Mouse (Mus musculus) Patski (cell line): Measurements from ENCODE around the gene Rgs9. TPM values are rescaled to one million over a fixed set of nuclear protein-coding genes. Genes with fewer than 3 reads are reported as not detected.
"Not testable (repeated sequence)": the region's sequence is repeated elsewhere in the genome, so short reads cannot be mapped to it uniquely, and the experiment has no call there.

ENCODE experiments used
- ATAC-seq: fragments of 100-300 bp; one replicate; pipeline ENCODE4 v1.8.0; 2021
- CTCF ChIA-PET: fragments of 350-600 bp; sonication (Branson Sonifier 250); formaldehyde crosslinking; loops from one replicate; lab custom pipeline; 2022; ENCODE audit warnings: inconsistent platforms; lab: Charles Lee
- POLR2A ChIA-PET: fragments of 350-600 bp; sonication (Branson Sonifier 250); formaldehyde crosslinking; loops from one replicate; lab custom pipeline; 2022; ENCODE audit warnings: antibody characterized with exemption, inconsistent platforms; lab: Charles Lee
- DNase-seq: peaks from one replicate; pipeline ENCODE4 v3.0.0-alpha.2; 2011; ENCODE audit warnings: low read depth, low spot score
- H3K27me3 ChIP-seq: fragments of 371-371 bp; one replicate; pipeline ENCODE4 v1.5.1; 2021
- CTCF ChIP-seq: fragments of 100-300 bp; IDR thresholded peaks from one replicate; pipeline ENCODE4 v1.5.1; 2021
- in situ Hi-C: fragments of 300-500 bp; cut with MboI; formaldehyde crosslinking; loops from 3 replicates; pipeline ENCODE4 v1.11.1; 2018; ENCODE audit warnings: low pct_unique_long_range_greater_than_20kb, mixed read lengths
- polyA plus RNA-seq: library from polyadenylated mRNA; unstranded; gene quantifications from one replicate; pipeline ENCODE4 v1.2.3, GENCODE M21; 2021

Rgs9 gene
- 3.3 TPM for polyA plus RNA-seq

DNA sequence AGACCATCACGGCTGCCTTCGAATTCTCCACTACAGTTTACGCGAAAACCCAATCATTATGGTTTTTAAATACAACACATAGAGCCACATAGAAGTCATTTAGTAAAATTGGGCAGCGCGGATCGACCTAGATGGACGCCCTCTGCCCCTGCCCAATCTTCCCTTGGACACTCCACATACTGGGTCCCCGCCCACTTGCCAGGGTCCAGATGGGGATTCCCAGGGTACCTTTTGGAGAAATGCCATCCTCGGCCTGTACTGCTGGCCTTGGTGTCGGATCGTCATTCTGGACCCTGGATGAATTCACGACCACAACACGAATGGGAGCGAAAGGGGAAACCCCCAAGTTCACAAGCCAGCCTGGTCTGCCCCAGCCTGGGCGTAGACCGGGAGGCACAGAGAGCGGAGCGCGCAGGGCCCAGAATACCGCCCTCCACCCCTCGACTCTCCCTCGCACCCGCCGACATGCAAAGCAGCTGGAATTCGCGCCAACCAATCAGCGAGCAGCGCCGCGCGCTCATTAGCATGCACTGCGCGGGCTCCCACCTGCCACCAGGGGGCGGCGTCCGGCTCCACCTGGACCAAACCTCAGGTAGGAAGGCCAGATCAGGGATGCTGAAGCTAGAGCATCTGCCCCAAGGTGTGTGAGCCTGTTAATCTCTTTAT, at the start of gene Rgs9:
TSS of gene Rgs9 (minus strand) at position 420 of the 666 bp plus-strand sequence.
- peak; percentile 100 for TF ChIP-seq CTCF
- in situ Hi-C loops: no loop called here
- ChIA-PET CTCF (interaction anchor here (0.9 to 1.5 kb wide), 7 partner anchors 9 to 145 kb away, joined by 3 to 6 read pairs (median 5); no protein-coding TSS in a partner anchor), POLR2A (no interaction called here)
- DNase-seq (peak; percentile 37), ATAC-seq (peak; percentile 96)
- peaks cover 7% of the 10 kb centered on the region for H3K27me3 ChIP-seq

- peak; percentile 66 for ATAC-seq
- ChIA-PET POLR2A (interaction anchor here (0.6 to 0.7 kb wide), 4 partner anchors 10 to 1613 kb away, joined by 3 to 5 read pairs (median 4); no protein-coding TSS in a partner anchor), CTCF (interaction anchor here (0.9 kb wide), 2 partner anchors 16 to 35 kb away, joined by 4 to 10 read pairs; no protein-coding TSS in a partner anchor)
- in situ Hi-C loops: no loop called here
- no peaks in the 10 kb centered on the region for H3K27me3 ChIP-seq
- no peak for DNase-seq
- TF ChIP-seq CTCF: no peak
These were observed 49.5 kb upstream of the Rgs9 start for GRCm38 (mm10) chr11:109347242-109347959.

- ATAC-seq: peak; percentile 67
- in situ Hi-C loops: no loop called here
- no peaks in the 10 kb centered on the region for H3K27me3 ChIP-seq
- no peak for TF ChIP-seq CTCF
- ChIA-PET POLR2A (interaction anchor here (1.1 kb wide), 1 partner anchor 17 kb away, joined by 3 read pairs; no protein-coding TSS in a partner anchor), CTCF (interaction anchor here (1.0 to 5.9 kb wide), 5 partner anchors 13 to 78 kb away, joined by 3 to 49 read pairs (median 4); no protein-coding TSS in a partner anchor)
- DNase-seq: no peak
These were observed 46.2 kb upstream of the Rgs9 start for GRCm38 (mm10) chr11:109343991-109344599.

DNA sequence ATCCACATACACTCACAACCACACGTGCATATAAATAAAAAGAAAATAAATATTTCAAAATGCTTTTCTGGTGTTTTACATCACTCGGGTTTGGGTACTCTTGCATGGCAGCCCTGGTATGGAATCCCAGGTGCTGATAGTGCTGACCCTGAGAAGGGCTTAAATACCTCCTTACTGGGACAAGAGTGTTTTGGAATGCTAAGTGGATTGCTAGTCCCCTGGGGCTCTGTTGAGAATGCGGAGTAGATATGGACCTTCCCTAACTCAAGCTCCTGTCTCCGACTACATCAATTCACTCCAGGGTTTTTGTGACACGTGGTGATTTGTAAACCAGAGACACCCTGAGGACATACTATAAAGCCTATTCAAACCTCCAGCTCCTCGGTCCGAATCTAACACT, 45.6 kb upstream of the Rgs9 start:
- ATAC-seq: no peak
- no peak for TF ChIP-seq CTCF
- CTCF ChIA-PET: interaction anchor here (1.0 to 5.9 kb wide), 4 partner anchors 13 to 79 kb away, joined by 3 to 49 read pairs (median 6); no protein-coding TSS in a partner anchor
- no peak for DNase-seq
- POLR2A ChIA-PET: no interaction called here
- in situ Hi-C loops: no loop called here
- no peaks in the 10 kb centered on the region for H3K27me3 ChIP-seq

GRCm38 (mm10) chr11:109342666-109343065, 44.7 kb upstream of the Rgs9 start:
- CTCF ChIA-PET: interaction anchor here (5.9 kb wide), 1 partner anchor 12 kb away, joined by 49 read pairs; no protein-coding TSS in a partner anchor
- in situ Hi-C loops, DNase-seq, ATAC-seq, H3K27me3 ChIP-seq: not testable (repeated sequence)
- POLR2A ChIA-PET: interaction anchor here (0.7 kb wide), 1 partner anchor 13 kb away, joined by 3 read pairs; no protein-coding TSS in a partner anchor

DNA sequence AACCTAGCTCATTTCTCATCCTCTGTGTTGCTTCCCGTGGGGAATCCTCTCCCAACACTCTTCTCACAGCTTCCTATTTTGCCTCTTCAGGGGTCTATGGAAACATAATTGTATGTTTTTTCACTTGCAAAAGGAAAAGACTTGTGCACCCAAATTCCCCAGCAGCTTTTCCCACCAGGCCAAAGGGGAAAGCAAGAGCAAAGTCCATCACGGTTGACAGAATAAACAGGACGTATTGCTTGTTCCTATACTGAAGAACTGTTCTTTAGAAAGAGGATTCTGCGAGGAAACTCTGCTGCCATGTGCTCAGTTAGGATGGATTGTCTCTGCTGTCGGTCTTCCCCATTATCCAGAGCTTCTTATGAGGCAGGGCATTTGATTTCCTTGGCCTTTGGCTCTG, 42.6 kb upstream of the Rgs9 start:
- in situ Hi-C loops: no loop called here
- ChIA-PET POLR2A (interaction anchor here (1.0 kb wide), 1 partner anchor 21 kb away, joined by 3 read pairs; no protein-coding TSS in a partner anchor), CTCF (interaction anchor here (1.6 to 5.9 kb wide), 2 partner anchors 9 to 10 kb away, joined by 4 to 49 read pairs; no protein-coding TSS in a partner anchor)
- H3K27me3 ChIP-seq: no peaks in the 10 kb centered on the region
- TF ChIP-seq CTCF: no peak
- ATAC-seq (no peak), DNase-seq (no peak)

DNA sequence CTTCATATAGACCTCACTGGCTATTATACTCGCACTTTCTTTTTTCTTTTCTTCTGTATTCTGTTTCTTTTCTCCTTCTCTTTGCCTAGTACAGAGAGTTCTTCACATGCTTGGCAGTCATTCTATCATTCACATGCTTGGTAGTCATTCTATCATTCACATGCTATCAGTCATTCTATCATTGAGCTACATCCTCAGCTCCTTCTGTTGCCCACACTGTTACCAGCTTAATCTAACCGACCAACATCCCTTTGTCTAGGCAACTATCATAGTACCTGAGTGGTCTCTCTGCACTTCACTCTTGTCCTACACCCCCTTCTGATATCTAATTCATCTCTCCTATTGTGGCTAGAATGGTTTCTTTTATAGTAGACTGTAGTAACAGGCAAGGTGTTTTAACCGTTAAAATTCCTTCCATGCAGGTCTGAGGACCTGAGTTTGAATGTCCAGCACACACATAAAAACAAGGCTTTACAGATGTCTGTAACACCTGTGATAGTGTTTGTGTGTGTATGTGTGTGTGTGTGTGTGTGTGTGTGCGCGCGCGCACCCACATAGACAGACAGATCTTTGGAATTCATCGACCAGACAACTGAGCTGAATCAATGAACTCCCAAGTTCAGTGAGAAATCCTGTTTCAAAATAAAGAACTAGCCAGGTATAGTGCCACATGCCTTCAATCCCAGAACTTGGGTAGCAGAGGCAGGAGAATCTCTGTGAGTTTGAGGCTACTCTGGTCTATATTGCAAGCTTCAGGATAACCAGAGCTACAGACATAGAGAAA, 41.4 kb upstream of the Rgs9 start:
- ChIA-PET CTCF (interaction anchor here (1.6 kb wide), 1 partner anchor 8 kb away, joined by 4 read pairs; no protein-coding TSS in a partner anchor), POLR2A (no interaction called here)
- H3K27me3 ChIP-seq: no peaks in the 10 kb centered on the region
- DNase-seq (no peak), ATAC-seq (no peak)
- in situ Hi-C loops: no loop called here
- no peak for TF ChIP-seq CTCF

DNA sequence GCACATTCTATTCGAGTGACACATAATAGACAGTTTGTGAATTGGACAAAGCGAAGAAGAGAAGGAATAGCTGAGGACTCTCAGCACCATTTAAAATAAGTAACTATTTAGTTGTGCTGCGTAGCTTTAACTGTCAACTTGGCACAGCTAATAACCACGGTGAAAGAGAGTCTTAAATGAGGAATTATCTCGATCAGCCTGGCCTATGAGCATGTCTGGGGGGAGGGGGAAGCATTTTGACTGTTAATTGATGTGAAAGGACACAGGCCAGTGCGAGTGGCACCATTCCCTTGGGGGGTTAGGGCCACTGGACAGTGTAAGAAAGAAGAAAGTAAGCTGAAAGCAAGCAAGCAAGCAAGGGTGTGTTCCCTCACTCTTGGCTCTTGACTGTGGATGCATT, 38.0 kb upstream of the Rgs9 start:
- POLR2A ChIA-PET: no interaction called here
- CTCF ChIA-PET: interaction anchor here (0.8 kb wide), 1 partner anchor 10 kb away, joined by 4 read pairs; no protein-coding TSS in a partner anchor

GRCm38 (mm10) chr11:109334773-109335172, 36.8 kb upstream of the Rgs9 start:
- H3K27me3 ChIP-seq: no peaks in the 10 kb centered on the region
- ChIA-PET CTCF (no interaction called here), POLR2A (no interaction called here)
- in situ Hi-C loops: loop anchor here (5.0 kb wide), 1 partner anchor 93 kb away; the partner anchor contains the start of gene Amz2
- DNase-seq: no peak
- no peak for ATAC-seq
- TF ChIP-seq CTCF: no peak

More for the DNA sequence above, 38.0 kb upstream of the Rgs9 start:
- ATAC-seq: no peak
- H3K27me3 ChIP-seq: no peaks in the 10 kb centered on the region
- in situ Hi-C loops: no loop called here
- no peak for DNase-seq
- TF ChIP-seq CTCF: no peak
